Mouse (Mus musculus) right cerebral cortex, postnatal 10 days (tissue): ENCODE data around the gene Fut7.
"Not testable (repeated sequence)": the region's sequence is repeated elsewhere in the genome, so short reads cannot be mapped to it uniquely, and the experiment has no call there.

ENCODE experiments used
- DNase-seq, 2 experiments: peaks; one replicate each; pipeline ENCODE4 v3.0.0; 2021; ENCODE audit warnings: low spot score in 2 of 2

Gene Fut7

DNA sequence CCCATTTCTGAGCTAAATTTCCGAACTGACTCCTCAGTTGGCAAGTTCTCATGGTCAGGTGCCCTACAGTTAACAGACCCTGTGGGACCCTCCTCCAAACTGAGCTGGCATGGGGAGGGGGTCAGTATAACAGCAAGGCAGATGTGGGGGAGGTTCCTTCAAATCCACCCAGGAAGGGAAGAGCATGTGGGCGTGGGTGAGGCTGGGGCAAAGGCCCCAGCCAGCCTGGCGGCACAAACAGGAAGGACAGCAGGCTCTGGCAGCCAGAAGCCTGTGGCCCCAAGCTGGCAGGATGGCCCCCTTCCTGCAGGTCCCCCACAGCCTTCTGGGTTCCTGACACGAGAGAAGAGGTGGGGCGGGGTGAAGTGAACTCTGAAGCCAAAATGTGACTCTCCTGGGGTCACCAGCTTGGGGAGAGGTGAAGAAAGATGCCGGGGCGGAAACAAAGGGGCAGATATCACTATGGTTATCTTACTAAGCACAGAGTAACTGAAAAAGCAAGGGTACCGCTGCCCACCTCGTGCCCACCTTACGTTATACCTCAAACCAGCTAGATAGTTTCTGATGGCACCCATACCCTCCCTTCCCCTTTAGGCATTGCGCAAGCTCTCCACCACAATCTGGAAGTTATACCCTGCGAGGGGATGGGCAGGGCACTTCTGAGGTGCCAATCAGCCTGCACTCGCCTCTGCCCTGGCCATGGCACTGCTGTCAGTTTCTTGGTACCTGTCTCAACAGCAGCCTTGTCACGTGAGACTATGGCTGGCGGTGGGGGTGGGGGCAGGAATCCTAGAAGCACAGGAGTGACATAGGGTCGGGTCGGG is at the start of gene Fut7:
TSS of gene Fut7 (plus strand) at position 681 of the 824 bp plus-strand sequence.
- DNase-seq = no peak

DNA sequence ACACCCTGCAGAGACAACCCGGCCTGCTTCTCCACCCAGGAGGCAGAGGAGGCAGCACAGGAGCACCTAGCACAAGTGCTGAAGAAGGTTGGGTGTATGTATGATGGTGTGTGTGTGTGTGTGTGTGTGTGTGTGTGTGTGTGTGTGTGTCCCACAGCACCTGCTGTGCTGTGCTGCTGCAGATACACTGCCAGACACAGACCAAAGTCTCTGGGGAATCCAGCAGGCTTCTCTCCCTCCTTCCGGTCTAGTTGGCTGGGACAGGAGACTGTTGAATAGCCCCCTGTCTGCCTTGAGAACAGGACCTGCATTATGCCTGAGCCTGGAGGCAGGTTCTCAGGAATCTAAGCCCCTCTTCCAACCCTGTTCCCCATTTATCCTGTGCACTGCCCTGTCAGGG is 49.6 kb upstream of the Fut7 start:
- DNase-seq = peak in 1 of 2 experiments; percentile 63

DNA sequence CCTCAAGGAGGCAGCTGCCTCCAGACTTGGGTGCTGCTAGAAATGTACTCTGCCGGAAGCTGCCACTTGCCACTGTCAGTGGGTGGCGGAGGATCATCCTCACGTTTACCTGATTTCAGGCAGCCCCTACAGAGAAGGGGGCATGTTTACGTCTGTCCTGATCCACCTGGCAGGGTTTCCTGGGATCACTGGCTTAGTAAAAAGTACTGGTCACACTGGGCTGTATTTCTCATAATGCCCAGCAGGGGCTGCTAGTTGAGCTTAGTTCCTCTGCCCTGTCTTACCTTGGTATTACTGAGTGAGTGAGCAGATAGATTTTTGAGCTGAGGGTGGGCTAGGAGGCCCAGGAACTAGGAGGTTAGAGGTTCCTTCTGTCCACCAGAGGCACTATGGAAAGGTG is 46.5 kb upstream of the Fut7 start:
- DNase-seq = peak in 1 of 2 experiments; percentile 75

DNA sequence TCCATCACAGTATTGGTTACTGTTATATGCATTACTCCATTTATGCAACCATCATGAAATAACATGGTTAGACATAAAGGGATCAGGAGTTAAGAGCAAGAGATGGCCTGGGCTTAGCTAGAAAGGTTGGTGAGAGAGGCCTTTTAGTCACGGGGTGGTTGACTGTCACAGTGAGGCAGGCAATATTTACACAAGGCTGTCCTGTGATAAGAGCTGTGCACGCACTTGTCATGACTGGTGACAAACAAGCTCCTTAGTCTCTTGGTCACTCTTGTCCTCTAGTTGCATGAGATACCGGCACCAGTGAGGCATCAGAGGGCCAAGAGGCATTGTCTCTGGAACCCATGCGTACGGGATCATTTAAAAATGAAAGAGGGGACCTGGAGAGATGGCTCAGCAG is 38.6 kb upstream of the Fut7 start:
- no peak for DNase-seq

DNA sequence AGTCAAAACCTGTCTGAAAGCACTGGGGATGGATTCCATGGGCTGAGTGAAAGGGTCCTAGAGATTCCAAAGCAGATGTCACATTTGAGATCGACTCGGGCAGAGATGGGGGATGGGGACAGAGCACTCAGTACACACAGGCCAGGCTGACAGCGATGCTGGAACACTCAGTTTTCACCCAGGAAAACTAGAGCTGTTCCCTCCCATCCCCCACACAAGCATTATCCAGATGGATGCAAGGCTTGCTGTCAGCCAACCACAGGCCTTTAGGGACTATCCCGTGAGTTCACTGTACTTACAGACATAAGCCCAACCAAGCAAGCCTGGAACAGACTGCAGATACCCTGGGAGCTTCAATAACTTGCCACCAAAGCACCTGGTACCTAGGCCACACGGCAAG is 31.8 kb upstream of the Fut7 start:
- no peak for DNase-seq

DNA sequence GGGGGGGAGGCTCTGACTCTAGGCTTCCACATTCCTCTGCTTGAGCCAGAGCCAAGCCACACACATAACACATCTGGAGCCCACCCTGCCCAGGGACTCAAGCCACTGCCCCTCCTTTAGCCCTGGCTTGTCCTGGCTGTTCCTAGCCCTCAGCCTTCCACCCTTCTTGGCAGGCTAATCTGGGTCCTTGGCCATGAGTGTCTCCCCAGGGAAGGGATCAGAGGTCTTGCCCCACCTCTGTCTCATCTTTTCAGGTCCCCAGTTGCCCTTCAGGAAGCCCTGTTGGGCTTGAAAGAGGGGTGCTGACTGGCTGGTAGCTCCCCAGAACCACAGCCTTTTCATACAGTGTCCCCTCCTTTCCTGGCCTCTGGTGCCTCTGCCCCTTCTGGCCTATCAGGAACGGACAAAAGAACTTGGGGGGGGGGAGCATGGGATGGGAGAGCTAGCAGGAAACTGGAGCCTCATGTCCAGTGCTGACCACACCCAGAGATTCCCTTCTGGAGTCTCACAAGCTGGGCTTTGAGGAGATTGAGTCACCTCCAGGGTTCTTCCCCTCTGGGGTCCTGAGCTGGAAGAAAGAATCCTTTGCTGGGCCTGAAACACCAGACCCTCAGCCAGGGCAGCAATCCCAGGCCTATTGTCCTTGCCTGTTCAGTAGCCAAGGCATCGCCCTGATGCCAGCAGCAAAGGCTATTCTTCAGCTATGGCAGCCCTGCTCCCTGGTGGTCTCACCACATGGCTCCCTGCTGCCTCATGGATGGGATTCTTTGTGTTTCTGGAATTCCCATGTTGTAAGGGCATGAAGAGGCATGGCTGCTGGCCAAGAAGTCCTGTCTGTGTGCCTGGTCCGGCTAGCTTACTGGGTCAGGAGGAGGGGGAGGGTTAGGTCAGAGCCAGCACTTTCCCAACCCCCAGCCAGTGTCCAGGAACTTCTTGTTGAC is 28.5 kb upstream of the Fut7 start:
- peak; percentile 81 to 86 for DNase-seq

DNA sequence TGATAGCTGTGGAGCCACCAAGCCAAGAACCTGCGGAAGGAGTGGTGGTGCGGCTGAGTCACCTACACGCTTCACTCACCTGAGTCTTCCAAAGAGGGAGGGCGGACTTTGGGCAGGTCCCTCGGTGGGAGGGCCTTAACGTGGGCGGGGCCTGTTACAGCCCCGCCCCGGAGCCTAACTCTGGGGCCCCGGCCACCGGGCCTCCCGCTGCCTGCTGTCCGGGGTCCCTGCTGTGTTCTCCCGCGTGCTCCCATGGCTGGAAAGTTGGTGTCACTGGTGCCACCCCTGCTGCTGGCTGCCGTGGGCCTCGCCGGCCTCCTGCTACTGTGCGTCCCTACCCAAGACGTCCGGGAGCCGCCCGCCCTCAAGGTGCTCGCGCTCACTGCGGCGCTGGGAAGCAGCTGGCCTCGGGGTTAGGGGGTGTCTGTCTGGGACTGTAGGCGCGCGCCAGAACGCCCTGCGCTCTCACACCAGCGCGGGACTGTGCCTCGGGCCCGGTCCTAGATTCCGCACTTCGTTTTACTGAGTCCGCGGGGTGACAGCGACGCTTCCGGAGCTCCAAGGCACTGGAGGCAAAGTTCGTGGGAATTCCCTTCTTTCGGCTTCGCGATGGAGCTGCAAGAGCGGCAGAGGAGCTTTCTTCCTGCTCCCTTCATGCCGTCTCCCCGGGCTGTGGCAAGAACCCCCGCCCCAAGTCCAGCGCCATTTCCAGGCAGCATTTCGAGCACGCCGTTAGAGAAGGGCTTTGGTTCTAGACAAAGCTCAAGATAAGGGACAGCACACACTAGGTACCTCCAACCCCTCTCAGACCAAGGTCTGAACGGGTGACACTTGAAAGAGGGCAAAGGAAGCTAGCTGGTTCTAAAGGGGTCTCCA is 27.1 kb upstream of the Fut7 start, which contains the start of gene Entpd2:
TSS of gene Entpd2 (plus strand) at position 154 of the 876 bp plus-strand sequence.
- no peak for DNase-seq

DNA sequence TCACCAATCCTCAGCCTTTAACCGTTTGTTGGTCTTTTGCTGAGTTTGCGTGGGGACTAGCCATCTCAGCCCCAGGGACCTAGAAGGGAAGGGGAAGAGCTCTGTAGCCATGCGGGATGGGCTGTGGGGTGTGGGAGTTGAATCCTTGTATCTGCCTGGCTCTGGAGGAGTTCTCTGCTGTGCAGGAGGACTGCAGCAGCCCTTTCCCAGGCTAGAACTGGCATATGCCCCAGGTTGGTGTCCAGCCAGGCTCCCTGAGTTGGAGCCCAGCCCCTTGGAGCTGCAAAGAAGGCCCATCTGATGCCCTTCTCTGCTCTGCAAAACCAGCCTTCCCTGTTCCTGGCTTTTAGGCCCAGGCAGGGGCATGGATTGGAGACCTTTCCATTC is 26.5 kb upstream of the Fut7 start:
- DNase-seq = peak; percentile 63 to 70

DNA sequence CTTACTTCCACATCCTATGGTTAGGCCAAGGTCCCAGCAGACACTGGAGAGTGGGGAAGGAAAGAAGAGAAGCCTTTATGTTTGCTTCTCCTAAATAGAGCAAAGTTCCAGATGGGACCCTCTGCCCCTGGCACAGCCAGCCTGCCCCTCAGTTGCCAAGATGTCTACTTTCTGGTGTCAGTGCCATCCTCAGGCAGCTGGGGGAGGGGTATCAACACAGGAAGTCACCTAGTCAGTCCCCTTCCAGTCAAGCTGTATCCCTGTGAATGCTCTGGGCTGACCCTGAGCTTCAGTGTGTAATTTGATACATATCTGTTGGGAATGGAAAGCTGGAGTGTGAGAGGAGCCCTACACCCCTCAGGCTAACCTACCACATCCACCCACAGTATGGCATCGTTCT is 26.1 kb upstream of the Fut7 start:
- DNase-seq = no peak

DNA sequence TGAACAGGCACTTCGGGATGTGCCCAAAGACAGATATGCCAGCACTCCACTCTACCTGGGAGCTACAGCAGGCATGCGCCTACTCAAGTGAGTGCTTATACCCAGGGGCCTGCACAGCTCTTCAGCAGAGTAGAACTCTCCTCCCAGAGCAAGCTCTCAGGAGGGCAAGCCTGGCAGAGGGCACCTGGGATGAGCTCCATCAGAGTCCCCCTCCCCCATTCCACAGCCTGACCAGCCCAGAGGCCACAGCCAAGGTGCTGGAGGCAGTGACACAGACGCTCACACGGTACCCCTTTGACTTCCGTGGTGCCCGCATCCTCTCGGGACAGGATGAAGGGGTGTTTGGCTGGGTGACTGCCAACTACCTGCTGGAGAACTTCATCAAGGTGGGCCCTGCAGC is 25.0 kb upstream of the Fut7 start:
- DNase-seq = no peak

DNA sequence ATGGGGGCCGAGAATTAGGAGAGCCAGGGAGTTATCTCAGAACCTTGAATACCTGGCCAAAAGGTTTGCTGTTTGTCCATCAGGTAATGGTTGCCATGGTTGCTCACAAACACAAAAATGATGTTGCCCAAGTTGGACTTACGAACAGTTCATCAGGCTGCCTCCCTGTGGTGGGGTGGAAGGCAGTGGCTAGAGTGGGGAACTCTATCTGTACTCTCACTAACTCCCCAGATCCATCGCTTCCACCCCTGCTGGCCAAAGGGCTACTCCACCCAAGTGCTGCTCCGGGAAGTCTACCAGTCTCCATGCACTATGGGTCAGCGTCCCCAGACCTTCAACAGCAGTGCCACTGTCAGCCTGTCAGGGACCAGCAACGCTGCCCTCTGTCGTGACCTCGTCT is 24.0 kb upstream of the Fut7 start, which contains the start of gene Npdc1:
TSS of gene Npdc1 (plus strand) at position 301 of the 400 bp plus-strand sequence.
- DNase-seq = no peak

DNA sequence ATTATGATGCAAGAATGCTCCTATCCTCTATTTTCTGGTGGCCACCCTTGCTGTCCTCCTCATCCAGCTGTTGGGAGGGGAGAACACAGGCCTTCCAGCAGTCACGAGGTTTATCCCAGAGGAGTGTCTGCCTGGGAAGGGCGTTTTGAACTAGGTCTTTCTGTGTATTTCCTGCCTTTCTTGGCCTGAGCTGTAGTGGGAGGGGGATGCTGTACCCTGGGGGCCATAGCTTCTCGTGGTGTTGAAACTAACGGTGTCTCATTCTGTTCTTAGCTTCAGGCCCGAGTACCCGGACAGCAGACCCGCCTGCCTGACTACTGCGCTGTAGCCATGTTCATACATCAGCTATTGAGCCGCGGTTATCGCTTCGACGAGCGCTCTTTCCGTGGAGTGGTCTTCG is 22.8 kb upstream of the Fut7 start:
- DNase-seq = no peak

DNA sequence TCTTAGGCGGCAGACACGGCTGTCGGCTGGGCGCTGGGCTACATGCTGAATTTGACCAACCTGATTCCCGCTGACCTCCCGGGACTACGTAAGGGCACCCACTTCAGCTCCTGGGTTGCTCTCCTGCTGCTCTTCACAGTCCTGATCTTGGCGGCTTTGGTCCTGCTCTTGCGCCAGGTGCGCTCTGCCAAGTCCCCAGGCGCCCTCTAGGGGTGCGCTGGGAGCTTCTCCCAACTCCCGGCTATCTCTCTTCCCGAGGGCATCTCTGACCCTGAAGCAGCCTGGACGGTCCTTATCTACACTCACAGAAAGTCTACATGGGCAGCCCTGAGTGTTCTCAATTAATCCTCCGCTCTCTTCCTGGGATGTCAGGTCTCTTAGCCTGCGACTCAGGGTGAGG is 22.3 kb upstream of the Fut7 start:
- DNase-seq = peak; percentile 73 to 74

DNA sequence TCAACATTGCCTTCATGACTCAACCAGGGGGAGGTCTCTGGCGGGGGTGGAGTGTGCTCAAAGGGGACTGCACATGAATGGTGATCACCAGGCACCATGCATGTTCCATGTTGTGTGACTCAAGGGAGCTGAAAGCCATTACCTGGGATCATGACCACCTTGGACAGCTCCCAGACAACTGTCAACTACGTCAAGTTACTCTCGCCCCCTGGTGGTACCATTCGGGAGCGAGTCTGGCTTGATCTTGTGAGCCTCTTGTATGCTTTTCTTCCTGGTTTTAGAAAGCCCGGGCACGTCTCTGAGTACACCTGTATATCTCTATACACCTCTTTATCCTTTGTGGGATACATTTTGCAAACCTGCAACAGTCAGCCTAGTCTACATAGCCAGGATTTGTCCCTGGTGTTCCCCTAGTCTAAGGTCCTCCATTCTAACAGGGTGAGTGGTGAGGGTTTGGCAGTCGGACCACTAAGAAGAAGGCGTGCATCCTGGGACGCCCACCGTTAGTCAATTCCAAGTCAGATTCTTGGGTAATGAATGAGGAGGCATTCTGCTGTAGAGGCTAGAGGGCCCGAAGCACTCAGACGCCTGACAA is 20.6 kb upstream of the Fut7 start:
- peak; percentile 83 to 84 for DNase-seq

DNA sequence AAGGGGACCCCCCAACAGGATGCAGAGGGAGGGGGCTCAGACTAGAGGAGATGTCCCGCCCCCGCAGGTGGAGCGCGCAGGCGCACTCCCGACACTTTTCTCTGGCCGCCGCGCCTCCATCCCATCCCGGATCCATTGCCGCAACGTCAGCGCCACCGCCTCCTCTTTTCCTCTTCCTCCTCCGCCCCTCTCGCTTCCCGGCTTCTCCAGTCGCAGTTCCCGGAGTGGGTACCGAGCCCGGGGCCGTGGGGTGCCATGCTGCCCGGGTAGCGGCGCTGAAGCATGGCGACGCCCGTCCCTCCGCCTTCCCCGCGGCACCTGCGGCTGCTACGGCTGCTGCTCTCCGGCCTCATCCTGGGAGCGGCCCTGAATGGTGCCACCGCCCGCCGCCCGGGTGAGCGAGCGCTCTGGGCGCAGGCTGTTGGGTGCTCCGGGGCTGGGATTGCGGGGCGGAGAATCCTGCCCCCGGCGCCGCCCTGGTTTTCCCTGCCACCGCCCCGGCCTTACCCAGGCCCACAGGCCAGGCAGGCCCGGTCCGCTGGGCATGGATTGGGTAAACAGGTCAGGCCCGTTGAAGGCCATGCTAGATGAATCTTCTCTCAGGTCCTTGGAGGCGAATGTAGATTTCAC is 20.0 kb upstream of the Fut7 start:
- DNase-seq = peak; percentile 95 to 97

DNA sequence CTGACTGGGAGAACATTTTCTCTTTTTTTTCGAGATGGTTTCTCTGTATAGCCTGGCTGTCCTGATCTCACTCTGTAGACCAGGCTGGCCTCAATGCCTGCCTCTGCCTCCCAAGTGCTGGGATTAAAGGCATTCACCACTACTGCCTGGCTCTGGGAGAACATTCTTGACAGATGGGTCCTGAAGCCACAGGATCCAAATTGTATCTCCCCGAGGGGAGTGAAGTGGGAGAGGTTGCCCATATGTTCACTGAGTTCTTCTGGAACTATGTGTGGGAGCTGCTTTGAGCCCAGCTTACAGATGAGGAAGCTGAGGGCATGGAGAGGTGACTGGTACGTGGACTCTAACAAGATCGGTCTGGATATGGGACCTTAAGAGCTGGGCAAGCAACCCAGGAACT is 19.1 kb upstream of the Fut7 start:
- peak in 1 of 2 experiments; percentile 46 for DNase-seq

DNA sequence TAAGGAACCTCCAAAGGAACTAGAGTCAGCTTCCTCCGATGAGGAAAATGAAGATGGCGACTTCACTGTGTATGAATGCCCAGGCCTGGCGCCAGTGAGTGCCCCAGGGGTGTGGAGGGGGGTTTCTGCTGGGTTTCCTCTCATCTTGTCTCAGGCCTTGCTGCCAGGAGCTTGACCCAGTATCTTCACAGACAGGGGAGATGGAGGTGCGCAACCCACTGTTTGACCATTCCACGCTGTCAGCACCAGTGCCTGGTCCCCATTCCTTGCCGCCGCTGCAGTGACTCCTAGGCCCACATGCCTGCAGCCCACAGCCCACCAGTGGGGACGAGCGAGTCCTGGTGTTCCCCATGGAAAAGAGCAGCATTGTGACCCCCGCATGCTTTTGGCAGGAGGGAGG is 14.2 kb upstream of the Fut7 start:
- DNase-seq = peak in 1 of 2 experiments; percentile 20

DNA sequence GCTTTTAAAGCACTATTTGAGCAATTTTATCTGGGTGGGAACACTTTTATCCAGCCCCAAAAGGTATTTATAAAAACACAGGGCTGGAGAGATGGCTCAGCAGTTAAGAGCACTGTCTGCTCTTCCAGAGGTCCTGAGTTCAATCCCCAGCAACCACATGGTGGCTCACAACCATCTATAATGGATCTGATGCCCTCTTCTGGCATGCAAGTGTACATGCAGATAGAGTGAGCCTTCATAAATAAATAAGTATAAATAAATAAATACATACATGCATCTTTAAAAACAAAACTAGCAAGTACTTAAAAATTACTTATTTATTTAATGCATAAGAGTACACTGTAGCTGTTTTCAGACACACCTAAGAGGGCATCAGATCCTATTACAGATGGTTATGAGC is 9.6 kb upstream of the Fut7 start:
- not testable (repeated sequence) for DNase-seq

DNA sequence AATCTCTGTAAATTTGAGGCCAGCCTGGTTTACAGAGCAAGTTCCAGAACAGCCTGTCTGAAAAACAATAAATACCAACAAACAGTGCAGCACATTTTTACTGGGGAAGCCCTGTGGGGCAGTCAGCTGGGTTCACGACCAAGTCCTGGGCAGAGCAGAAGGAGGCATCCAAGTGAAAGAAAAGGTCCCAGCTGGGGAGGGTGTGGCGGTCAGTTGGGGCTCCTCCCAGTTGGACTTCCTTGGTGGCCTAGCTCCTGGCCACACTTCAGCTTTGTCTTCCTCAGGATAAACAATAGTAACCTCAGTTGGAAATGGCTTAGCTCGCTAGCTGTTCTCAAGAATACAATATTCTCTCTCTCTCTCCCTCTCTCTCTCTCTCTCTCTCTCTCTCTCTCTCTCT is 5.6 kb upstream of the Fut7 start:
- no peak for DNase-seq

DNA sequence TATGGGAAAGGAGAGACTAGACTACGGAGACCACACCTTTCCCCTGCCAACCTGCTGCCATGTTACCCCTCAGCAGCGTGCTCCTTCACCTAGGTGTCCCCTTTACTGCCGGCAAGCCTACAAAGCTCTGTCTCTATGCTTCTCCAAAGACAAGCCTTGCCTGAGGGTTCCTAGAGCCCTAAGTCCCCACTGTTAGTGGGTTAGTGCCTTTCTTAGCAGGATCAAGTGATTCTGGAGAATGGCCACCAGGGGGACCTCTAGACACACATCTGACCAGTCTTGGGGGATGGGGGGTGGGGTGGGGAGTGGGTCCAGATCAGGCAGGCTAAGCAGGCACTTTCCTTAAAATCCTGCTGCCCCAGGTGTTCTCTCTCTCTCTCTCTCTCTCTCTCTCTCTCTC is 1.2 kb upstream of the Fut7 start:
- peak in 1 of 2 experiments; percentile 69 for DNase-seq

DNA sequence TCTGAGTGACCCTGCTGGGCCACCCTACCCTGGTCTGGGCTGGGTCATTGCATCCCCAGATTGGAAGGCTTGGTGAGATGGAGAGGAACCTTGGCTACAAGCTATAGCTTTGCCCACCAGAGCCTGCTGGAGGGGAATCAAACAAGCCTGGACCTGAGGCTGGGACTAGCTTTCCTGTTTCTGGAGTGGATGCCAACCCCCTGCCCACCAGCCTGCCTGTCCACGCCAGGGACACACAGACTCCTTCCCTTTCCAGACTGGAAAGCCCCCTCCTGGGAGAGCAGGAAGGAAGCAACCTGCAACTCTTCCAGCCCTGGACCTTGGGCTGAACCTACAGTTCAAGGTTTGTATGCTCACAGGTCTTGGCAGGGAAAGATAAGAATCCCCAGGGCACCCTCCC is 559 bp downstream of the Fut7 start:
- no peak for DNase-seq
